Mouse (Mus musculus) G1E (cell line): Measurements from ENCODE around the gene Sema3b.

Experiments
- CTCF ChIP-seq: IDR thresholded peaks from 2 replicates; pipeline ENCODE4 v1.5.1; 2012; ENCODE audit warnings: low read depth, low read length, inconsistent platforms, mixed read lengths
- GATA1 ChIP-seq: IDR thresholded peaks from 2 replicates; pipeline ENCODE4 v1.6.1; 2012; ENCODE audit warnings: borderline replicate concordance, low read length, inconsistent platforms, mixed read lengths

DNA sequence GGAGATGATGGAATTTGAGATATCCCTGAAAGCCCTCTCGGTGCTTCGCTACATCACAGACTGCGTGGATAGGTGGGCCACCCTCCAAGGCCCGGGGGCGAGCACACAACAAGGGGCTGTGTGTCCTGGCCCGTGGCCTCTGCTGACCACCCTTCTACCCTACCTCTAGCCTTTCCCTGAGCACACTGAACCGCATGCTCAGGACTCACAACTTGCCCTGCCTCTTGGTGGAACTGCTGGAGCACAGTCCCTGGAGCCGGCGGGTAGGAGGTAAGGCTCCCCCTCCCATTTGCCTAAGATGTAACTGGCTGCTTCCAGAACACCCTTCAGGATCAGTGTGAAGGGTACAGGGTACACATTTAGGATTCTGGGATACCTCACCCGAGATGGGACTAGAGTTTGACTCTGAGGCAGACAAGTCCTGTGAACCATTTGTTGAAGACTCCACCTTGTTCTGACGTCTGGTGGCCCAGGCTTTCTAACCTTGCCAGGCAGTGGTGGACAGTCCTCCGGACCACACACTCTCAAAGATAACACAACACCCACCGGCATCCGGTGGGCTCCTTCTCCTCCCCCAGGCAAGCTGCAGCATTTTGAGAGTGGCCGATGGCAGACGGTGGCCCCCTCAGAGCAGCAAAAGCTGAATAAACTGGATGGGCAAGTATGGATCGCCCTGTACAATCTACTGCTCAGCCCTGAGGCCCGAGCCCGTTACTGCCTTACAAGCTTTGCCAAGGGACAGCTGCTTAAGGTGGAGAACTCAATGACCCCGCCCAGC is 59.5 kb downstream of the Sema3b start:
- TF ChIP-seq CTCF (no peak), GATA1 (no peak)
